Mouse (Mus musculus) ES-E14 (cell line): ENCODE data around the gene Abhd2. TPM values are rescaled to one million over a fixed set of nuclear protein-coding genes. Genes with fewer than 3 reads are reported as not detected.
"Not testable (repeated sequence)": the region's sequence is repeated elsewhere in the genome, so short reads cannot be mapped to it uniquely, and the experiment has no call there.

ENCODE experiments used
- DNase-seq: peaks from one replicate; pipeline ENCODE4 v3.0.0-alpha.2; 2013; ENCODE audit warnings: low read depth, low spot score
- H3K27ac ChIP-seq: 2 replicates; pipeline ENCODE4 v1.5.1; 2012; ENCODE audit warnings: low read depth, mild to moderate bottlenecking, low read length, moderate library complexity, mixed read lengths; ENCODE audit not compliant: poor library complexity, insufficient read depth, severe bottlenecking
- H3K36me3 ChIP-seq: 2 replicates; pipeline ENCODE4 v1.6.1; 2012; ENCODE audit warnings: mild to moderate bottlenecking, low read length, moderate library complexity, mixed read lengths; ENCODE audit not compliant: control insufficient read depth, poor library complexity, insufficient read depth, severe bottlenecking
- H3K4me1 ChIP-seq, 2 experiments: fragments of 150-350 bp in 1 of 2; sonication (generic) in 1 of 2; 2 replicates each; pipeline ENCODE4 v1.6.1; 2012; ENCODE audit warnings: low read length in 2 of 2, mild to moderate bottlenecking in 1 of 2, mixed read lengths in 1 of 2; ENCODE audit not compliant: control insufficient read depth in 2 of 2, insufficient read depth in 2 of 2, poor library complexity in 1 of 2
- H3K4me3 ChIP-seq, 2 experiments: fragments of 150-350 bp in 1 of 2; sonication (generic) in 1 of 2; 2 replicates each; pipeline ENCODE4 v1.5.1; 2012; ENCODE audit warnings: low read length in 2 of 2, low read depth in 1 of 2, mild to moderate bottlenecking in 1 of 2, mixed read lengths in 1 of 2; ENCODE audit not compliant: insufficient read depth in 1 of 2, poor library complexity in 1 of 2, severe bottlenecking in 1 of 2
- H3K9ac ChIP-seq: 2 replicates; pipeline ENCODE4 v1.6.1; 2012; ENCODE audit warnings: low read depth, mild to moderate bottlenecking, low read length, mixed read lengths; ENCODE audit not compliant: poor library complexity, insufficient read depth, severe bottlenecking
- H3K9me3 ChIP-seq: fragments of 150-350 bp; sonication (generic); 2 replicates; pipeline ENCODE4 v1.6.1; 2012; ENCODE audit warnings: low read depth, mild to moderate bottlenecking, low read length; ENCODE audit not compliant: control insufficient read depth, insufficient read depth
- CHD2 ChIP-seq: IDR thresholded peaks from 2 replicates; pipeline ENCODE4 v1.6.1; 2014; ENCODE audit warnings: mild to moderate bottlenecking, low read depth, low read length, inconsistent platforms
- HCFC1 ChIP-seq: IDR thresholded peaks from 2 replicates; pipeline ENCODE4 v1.6.1; 2012; ENCODE audit warnings: low read length, inconsistent platforms, borderline replicate concordance; ENCODE audit not compliant: insufficient read depth
- MAFK ChIP-seq: IDR thresholded peaks from 2 replicates; pipeline ENCODE4 v1.6.1; 2014; ENCODE audit warnings: mild to moderate bottlenecking, low read depth, low read length, inconsistent platforms; ENCODE audit not compliant: insufficient read depth
- ZC3H11A ChIP-seq: IDR thresholded peaks from 2 replicates; pipeline ENCODE4 v1.6.1; 2012; ENCODE audit warnings: low read depth, mild to moderate bottlenecking, inconsistent platforms, low read length, borderline replicate concordance
- ZNF384 ChIP-seq: IDR thresholded peaks from 2 replicates; pipeline ENCODE4 v1.6.1; 2012; ENCODE audit warnings: low read depth, low read length, inconsistent platforms
- in situ Hi-C, 2 experiments: fragments of 600-800 bp; cut with MboI; formaldehyde crosslinking; loops; one replicate each; pipeline ENCODE4 v1.15.1; 2025; ENCODE audit warnings: low sequenced_read_pairs in 2 of 2, inconsistent platforms in 1 of 2; ENCODE audit not compliant: unreplicated experiment in 2 of 2
- total RNA-seq: library from RNA; depleted of rRNA; stranded (reverse); fragments of 300-350 nt; gene quantifications from 2 replicates; pipeline ENCODE4 v1.2.3, GENCODE M21; 2012

The Abhd2 gene
- total RNA-seq, 1 experiment = 58.9 TPM

- no peak for TF ChIP-seq ZC3H11A
- no peak for TF ChIP-seq CHD2
- no peak for TF ChIP-seq MAFK
- TF ChIP-seq ZNF384 = no peak
- TF ChIP-seq HCFC1 = no peak
- H3K9me3 ChIP-seq = no peaks in the 10 kb centered on the region
- no peaks in the 10 kb centered on the region for H3K36me3 ChIP-seq
- DNase-seq = no peak
- in situ Hi-C loops = no loop called here
- H3K4me3 ChIP-seq = no peak overlapping the region
- H3K4me1 ChIP-seq = peaks cover 21 to 31% of the 10 kb centered on the region in 2 experiments
- H3K27ac ChIP-seq = no peak overlapping the region
- no peak overlapping the region for H3K9ac ChIP-seq
Observed at GRCm38 (mm10) chr7:79278432-79278831, 5.4 kb downstream of the Abhd2 start.

- DNase-seq = no peak
- no peak overlapping the region; the same call in 1 of the 2 replicates for H3K27ac ChIP-seq
- no peaks in the 10 kb centered on the region for H3K36me3 ChIP-seq
- H3K4me3 ChIP-seq = no peak overlapping the region
- in situ Hi-C loops = no loop called here
- H3K9me3 ChIP-seq = no peaks in the 10 kb centered on the region
- H3K9ac ChIP-seq = no peak overlapping the region
- H3K4me1 ChIP-seq = peaks cover 22 to 29% of the 10 kb centered on the region in 2 experiments
- TF ChIP-seq ZNF384 = no peak
- no peak for TF ChIP-seq CHD2
- TF ChIP-seq ZC3H11A = no peak
- TF ChIP-seq MAFK = no peak
- TF ChIP-seq HCFC1 = no peak
Observed at GRCm38 (mm10) chr7:79279376-79280029, 6.5 kb downstream of the Abhd2 start.

GRCm38 (mm10) chr7:79282883-79283670 is 10.1 kb downstream of the Abhd2 start:
- H3K9ac ChIP-seq = no peak overlapping the region
- no peak for DNase-seq
- no peak for TF ChIP-seq CHD2
- no peak overlapping the region for H3K4me3 ChIP-seq
- in situ Hi-C loops = no loop called here
- no peak overlapping the region for H3K27ac ChIP-seq
- H3K4me1 ChIP-seq = peaks cover 19 to 27% of the 10 kb centered on the region in 2 experiments
- H3K36me3 ChIP-seq = no peaks in the 10 kb centered on the region; the same call in 1 of the 2 replicates
- H3K9me3 ChIP-seq = no peaks in the 10 kb centered on the region

GRCm38 (mm10) chr7:79283671-79283941 is 10.6 kb downstream of the Abhd2 start:
- DNase-seq, H3K27ac ChIP-seq, H3K36me3 ChIP-seq, H3K9ac ChIP-seq, H3K4me3 ChIP-seq, in situ Hi-C loops, H3K9me3 ChIP-seq: not testable (repeated sequence)
- H3K4me1 ChIP-seq = peaks cover 16 to 24% of the 10 kb centered on the region in 2 experiments
